ENCODE assay signal across 7 mouse cellular contexts in the genomic region with DNA sequence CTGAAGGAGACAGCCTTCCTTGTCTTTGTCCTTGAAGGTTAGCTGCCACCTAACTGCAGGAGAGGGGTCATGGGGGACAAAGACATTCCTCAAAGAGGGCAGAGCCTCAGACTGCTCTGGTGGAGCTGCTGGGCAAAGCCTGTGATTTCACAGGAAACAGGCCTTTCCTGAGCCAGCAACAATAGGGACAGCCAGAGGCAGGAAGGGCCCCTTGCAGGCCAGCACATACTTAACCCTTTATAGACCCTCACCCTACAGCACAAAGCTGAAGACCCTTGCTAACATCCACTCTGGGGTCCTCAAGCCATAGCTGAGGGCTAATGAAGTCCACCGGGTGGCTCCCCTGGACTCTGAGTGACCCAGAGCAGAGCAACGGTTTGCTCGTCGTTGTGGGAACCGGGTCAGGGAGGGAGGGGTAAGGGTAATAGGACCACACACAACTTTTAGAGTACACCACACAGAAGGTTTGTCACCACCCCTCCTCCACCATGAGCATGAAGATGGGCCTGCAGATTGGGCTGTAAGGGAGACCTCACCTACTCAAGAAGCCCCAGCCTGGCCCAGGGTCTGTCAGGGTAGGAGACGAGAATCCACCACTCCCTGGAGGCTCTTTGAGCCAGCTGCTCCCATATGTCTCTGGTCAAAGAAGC. TPM values are rescaled to one million over a fixed set of nuclear protein-coding genes. Genes with fewer than 3 reads are reported as not detected.
A peak's percentile ranks its signal among the peaks of the same experiment; 100 is the strongest.
DNase-seq lines count a peak whose midpoint lies in the region; ATAC-seq and TF ChIP-seq lines count a peak whose summit lies in the region.

No protein-coding gene starts in this region.

- H3K4me3 ChIP-seq in bone marrow macrophage, adult 2 months (ENCODE audit: insufficient read depth, low read length) = no peak overlapping the region
- no peak overlapping the region for H3K4me3 ChIP-seq in embryonic facial prominence, embryonic 13.5 days
- no peak overlapping the region for H3K4me3 ChIP-seq in intestine, postnatal 0 days (ENCODE audit: low read depth, low read length)
- H3K4me3 ChIP-seq in lung, adult 2 months (replicated peaks; ENCODE audit: extremely low read depth, low read depth, low read length) = no peak overlapping the region

- 9% methylated on average over 6 of the region's 6 CpGs for WGBS in embryonic facial prominence, embryonic 13.5 days
- WGBS in intestine, postnatal 0 days = 37% methylated on average over 6 of the region's 6 CpGs
- 18% methylated on average over 6 of the region's 6 CpGs for WGBS in lung, adult 2 months

- TF ChIP-seq CTCF in bone marrow macrophage, adult 2 months (IDR thresholded peaks at IDR 0.05; ENCODE audit: low read depth, low read length) = no peak
- TF ChIP-seq CTCF in intestine, postnatal 0 days (IDR thresholded peaks at IDR 0.05; ENCODE audit: low read depth) = no peak
- TF ChIP-seq CTCF in lung, adult 2 months (IDR thresholded peaks at IDR 0.05; ENCODE audit: insufficient read depth, low read length) = no peak

- no peak for TF ChIP-seq POLR2A in bone marrow macrophage, adult 2 months (IDR thresholded peaks at IDR 0.05; ENCODE audit: borderline replicate concordance, low read depth, low read length)
- TF ChIP-seq POLR2A in lung, adult 2 months (IDR thresholded peaks at IDR 0.05; ENCODE audit: borderline replicate concordance, extremely low read depth, low read depth, low read length) = peak; percentile 43; the same call in 1 of the 2 replicates

- H3K4me2 ChIP-seq in embryonic facial prominence, embryonic 13.5 days = no peak overlapping the region
- no peak overlapping the region for H3K4me2 ChIP-seq in intestine, postnatal 0 days (replicated peaks; ENCODE audit: low read depth)

- H3K9me3 ChIP-seq in embryonic facial prominence, embryonic 13.5 days = no peaks in the 10 kb centered on the region
- no peaks in the 10 kb centered on the region for H3K9me3 ChIP-seq in intestine, postnatal 0 days (ENCODE audit: control insufficient read depth)

- DNase-seq in lung, adult 2 months = no peak
- DNase-seq in frontal cortex, postnatal 14 days (ENCODE audit: low spot score in 2 of 2) = no peak
- DNase-seq in ovary, postnatal 36 days (ENCODE audit: low spot score) = no peak
- no peak for DNase-seq in thymus, postnatal 25 days

- no peak for ATAC-seq in embryonic facial prominence, embryonic 13.5 days (ENCODE audit: insufficient number of reproducible peaks, insufficient read depth, low FRiP score, low TSS enrichment, low read depth)
- ATAC-seq in intestine, postnatal 0 days = peak; percentile 34; the same call in 1 of the 2 replicates

- peaks cover 20% of the 10 kb centered on the region for H3K4me1 ChIP-seq in bone marrow macrophage, adult 2 months (ENCODE audit: control insufficient read depth, insufficient read depth, low read length)
- peaks cover 19% of the 10 kb centered on the region for H3K4me1 ChIP-seq in embryonic facial prominence, embryonic 13.5 days
- no peaks in the 10 kb centered on the region for H3K4me1 ChIP-seq in intestine, postnatal 0 days (replicated peaks; ENCODE audit: control insufficient read depth, insufficient read depth, low read length)
- peaks cover 35% of the 10 kb centered on the region for H3K4me1 ChIP-seq in lung, adult 2 months (ENCODE audit: control insufficient read depth, insufficient read depth, low read length)

- H3K27me3 ChIP-seq in embryonic facial prominence, embryonic 13.5 days = no peaks in the 10 kb centered on the region
- no peaks in the 10 kb centered on the region for H3K27me3 ChIP-seq in intestine, postnatal 0 days (replicated peaks; ENCODE audit: control insufficient read depth, insufficient read depth, low read length)

- H3K36me3 ChIP-seq in embryonic facial prominence, embryonic 13.5 days = 0 out of 2 replicates have a peak, but pooled peaks cover under 1% of the 10 kb centered on the region
- no peaks in the 10 kb centered on the region for H3K36me3 ChIP-seq in intestine, postnatal 0 days (ENCODE audit: control insufficient read depth, insufficient read depth)

- H3K9ac ChIP-seq in embryonic facial prominence, embryonic 13.5 days = peak overlapping the region; percentile 32; the same call in 1 of the 2 replicates
- no peak overlapping the region for H3K9ac ChIP-seq in intestine, postnatal 0 days (ENCODE audit: low read depth, low read length)

- peak overlapping the region; percentile 26; the same call in 1 of the 2 replicates for H3K27ac ChIP-seq in bone marrow macrophage, adult 2 months (ENCODE audit: insufficient read depth, low read depth, low read length)
- peak overlapping the region; percentile 60 for H3K27ac ChIP-seq in embryonic facial prominence, embryonic 13.5 days
- peak overlapping the region; percentile 60 for H3K27ac ChIP-seq in intestine, postnatal 0 days (ENCODE audit: low read depth, low read length)

RNA-seq across cellular contexts. Expression of gene Piezo1, which starts 33.5 kb away (rescaled TPM):
- 32.1 and 36.2 TPM in 2 replicates for polyA plus RNA-seq in bone marrow macrophage, adult 2 months (2012; ENCODE audit: insufficient read depth, insufficient read length, missing spikeins)
- 8.4 and 16.2 TPM in 2 replicates for polyA plus RNA-seq in embryonic facial prominence, embryonic 13.5 days (2015; fragmentation: Nextera tagmentation; extraction: Ambion mirVana)
- 4.4 and 7.3 TPM in 2 replicates for polyA plus RNA-seq in intestine, postnatal 0 days (2015; fragmentation: Nextera tagmentation; extraction: Ambion mirVana)
- 192 and 213 TPM in 2 replicates for polyA plus RNA-seq in lung, adult 2 months (2012; rRNA removed)

RNA-seq across cellular contexts. Expression of gene Ctu2, which starts 41.7 kb away (rescaled TPM):
- 21.4 and 24.8 TPM in 2 replicates for polyA plus RNA-seq in bone marrow macrophage, adult 2 months (2012; ENCODE audit: insufficient read depth, insufficient read length, missing spikeins)
- 54.9 and 69.0 TPM in 2 replicates for polyA plus RNA-seq in embryonic facial prominence, embryonic 13.5 days (2015; fragmentation: Nextera tagmentation; extraction: Ambion mirVana)
- polyA plus RNA-seq in intestine, postnatal 0 days (2015; fragmentation: Nextera tagmentation; extraction: Ambion mirVana) = 22.4 and 26.4 TPM in 2 replicates
- polyA plus RNA-seq in lung, adult 2 months (2012; rRNA removed) = 28.6 and 30.6 TPM in 2 replicates

RNA-seq across cellular contexts. Expression of gene Rnf166, which starts 41.8 kb away (rescaled TPM):
- 62.2 and 68.2 TPM in 2 replicates for polyA plus RNA-seq in bone marrow macrophage, adult 2 months (2012; ENCODE audit: insufficient read depth, insufficient read length, missing spikeins)
- 51.1 and 51.3 TPM in 2 replicates for polyA plus RNA-seq in embryonic facial prominence, embryonic 13.5 days (2015; fragmentation: Nextera tagmentation; extraction: Ambion mirVana)
- polyA plus RNA-seq in intestine, postnatal 0 days (2015; fragmentation: Nextera tagmentation; extraction: Ambion mirVana) = 22.7 and 22.8 TPM in 2 replicates
- 83.8 and 93.2 TPM in 2 replicates for polyA plus RNA-seq in lung, adult 2 months (2012; rRNA removed)

RNA-seq across cellular contexts. Expression of gene Cdt1, which starts 50.1 kb away (rescaled TPM):
- polyA plus RNA-seq in bone marrow macrophage, adult 2 months (2012; ENCODE audit: insufficient read depth, insufficient read length, missing spikeins) = 18.5 and 22.9 TPM in 2 replicates
- polyA plus RNA-seq in embryonic facial prominence, embryonic 13.5 days (2015; fragmentation: Nextera tagmentation; extraction: Ambion mirVana) = 34.3 and 39.6 TPM in 2 replicates
- polyA plus RNA-seq in intestine, postnatal 0 days (2015; fragmentation: Nextera tagmentation; extraction: Ambion mirVana) = 13.3 and 14.0 TPM in 2 replicates
- polyA plus RNA-seq in lung, adult 2 months (2012; rRNA removed) = 11.7 and 12.2 TPM in 2 replicates

RNA-seq across cellular contexts. Expression of gene Snai3, which starts 57.1 kb away (rescaled TPM):
- not detected in 2 replicates for polyA plus RNA-seq in bone marrow macrophage, adult 2 months (2012; ENCODE audit: insufficient read depth, insufficient read length, missing spikeins)
- polyA plus RNA-seq in embryonic facial prominence, embryonic 13.5 days (2015; fragmentation: Nextera tagmentation; extraction: Ambion mirVana) = 1.2 TPM in 2 replicates
- polyA plus RNA-seq in intestine, postnatal 0 days (2015; fragmentation: Nextera tagmentation; extraction: Ambion mirVana) = 0.33 and 0.46 TPM in 2 replicates
- polyA plus RNA-seq in lung, adult 2 months (2012; rRNA removed) = 1.4 and 1.5 TPM in 2 replicates
